Mouse (Mus musculus) Patski (cell line): ENCODE results near the gene Rarres2. TPM values are rescaled to one million over a fixed set of nuclear protein-coding genes. Genes with fewer than 3 reads are reported as not detected.
A peak's percentile ranks its signal among the peaks of the same experiment; 100 is the strongest.

Experiments used
- ATAC-seq: fragments of 100-300 bp; one replicate; pipeline ENCODE4 v1.8.0; 2021
- CTCF ChIA-PET: fragments of 350-600 bp; sonication (Branson Sonifier 250); formaldehyde crosslinking; loops from one replicate; lab custom pipeline; 2022; ENCODE audit warnings: inconsistent platforms; lab: Charles Lee
- POLR2A ChIA-PET: fragments of 350-600 bp; sonication (Branson Sonifier 250); formaldehyde crosslinking; loops from one replicate; lab custom pipeline; 2022; ENCODE audit warnings: antibody characterized with exemption, inconsistent platforms; lab: Charles Lee
- DNase-seq: peaks from one replicate; pipeline ENCODE4 v3.0.0-alpha.2; 2011; ENCODE audit warnings: low read depth, low spot score
- H3K27me3 ChIP-seq: fragments of 371-371 bp; one replicate; pipeline ENCODE4 v1.5.1; 2021
- CTCF ChIP-seq: fragments of 100-300 bp; IDR thresholded peaks from one replicate; pipeline ENCODE4 v1.5.1; 2021
- in situ Hi-C: fragments of 300-500 bp; cut with MboI; formaldehyde crosslinking; loops from 3 replicates; pipeline ENCODE4 v1.11.1; 2018; ENCODE audit warnings: low pct_unique_long_range_greater_than_20kb, mixed read lengths
- polyA plus RNA-seq: library from polyadenylated mRNA; unstranded; gene quantifications from one replicate; pipeline ENCODE4 v1.2.3, GENCODE M21; 2021

Rarres2 gene
- polyA plus RNA-seq, 1 experiment from 2014 or later, result 0.22 TPM

GRCm38 (mm10) chr6:48546271-48546670 lies 26.3 kb downstream of the Rarres2 start:
- no peak for DNase-seq

DNA sequence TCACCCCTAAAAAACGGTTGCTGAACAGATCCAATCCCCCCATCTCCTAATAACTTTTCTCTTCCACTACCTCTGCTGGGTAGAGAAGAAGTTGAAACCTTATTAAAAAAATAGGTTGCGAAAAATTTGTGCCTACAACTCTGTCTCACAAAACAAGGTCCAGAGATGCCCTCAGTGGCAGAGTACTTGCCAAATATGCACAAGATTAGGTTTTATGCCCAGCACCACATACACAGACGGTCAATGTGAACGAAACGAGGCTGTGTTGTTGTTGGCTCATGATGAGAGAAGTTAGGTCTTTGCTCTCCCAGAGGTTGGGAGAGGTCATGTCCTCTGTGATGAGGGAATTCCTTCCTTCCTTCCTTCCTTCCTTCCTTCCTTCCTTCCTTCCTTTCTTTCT lies 27.3 kb downstream of the Rarres2 start:
- ATAC-seq, result no peak
- DNase-seq, result no peak
- POLR2A ChIA-PET, result interaction anchor here (0.7 kb wide), 1 partner anchor 34 kb away, joined by 11 read pairs; no protein-coding TSS in a partner anchor

More at GRCm38 (mm10) chr6:48546271-48546670, 26.3 kb downstream of the Rarres2 start:
- CTCF ChIA-PET, result interaction anchor here (1.1 to 3.2 kb wide), 2 partner anchors 36 to 100 kb away, joined by 3 to 13 read pairs; partner anchors contain the start of gene Gimap8
- no peak for ATAC-seq
- in situ Hi-C loops, result no loop called here
- POLR2A ChIA-PET, result no interaction called here
- no peak for TF ChIP-seq CTCF
- H3K27me3 ChIP-seq, result peaks cover under 1% of the 10 kb centered on the region

DNA sequence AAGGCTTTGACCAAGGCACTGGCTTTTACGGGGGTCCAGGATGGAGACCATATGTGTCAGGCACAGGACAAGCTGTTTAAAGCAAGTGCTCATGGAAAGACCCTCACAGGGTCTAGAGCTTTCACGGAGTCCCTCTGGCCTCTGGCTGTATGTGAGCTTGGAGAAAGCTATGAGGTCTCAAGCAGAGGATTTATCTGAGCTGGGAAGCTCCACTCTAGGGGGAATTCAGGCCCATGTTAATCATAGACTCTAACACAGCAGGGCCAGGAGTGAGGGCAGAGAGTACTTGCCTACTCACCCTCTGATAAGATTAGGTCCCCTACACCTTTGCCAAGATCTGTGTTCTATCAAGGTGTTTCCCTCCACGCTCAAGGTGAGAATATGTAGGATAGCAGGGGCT lies 30.0 kb downstream of the Rarres2 start:
- DNase-seq (no peak), ATAC-seq (no peak)
- H3K27me3 ChIP-seq, result no peaks in the 10 kb centered on the region
- CTCF ChIA-PET, result interaction anchor here (0.9 to 1.2 kb wide), 3 partner anchors 105 to 364 kb away, joined by 3 to 4 read pairs (median 3); partner anchors contain the start of gene Gimap8
- POLR2A ChIA-PET, result no interaction called here
- TF ChIP-seq CTCF, result no peak
- in situ Hi-C loops, result no loop called here

More for the DNA sequence above, 27.3 kb downstream of the Rarres2 start:
- no peaks in the 10 kb centered on the region for H3K27me3 ChIP-seq
- in situ Hi-C loops, result no loop called here
- CTCF ChIA-PET, result interaction anchor here (0.9 to 3.2 kb wide), 2 partner anchors 92 to 101 kb away, joined by 3 to 13 read pairs; partner anchors contain the start of gene Gimap8
- no peak for TF ChIP-seq CTCF

DNA sequence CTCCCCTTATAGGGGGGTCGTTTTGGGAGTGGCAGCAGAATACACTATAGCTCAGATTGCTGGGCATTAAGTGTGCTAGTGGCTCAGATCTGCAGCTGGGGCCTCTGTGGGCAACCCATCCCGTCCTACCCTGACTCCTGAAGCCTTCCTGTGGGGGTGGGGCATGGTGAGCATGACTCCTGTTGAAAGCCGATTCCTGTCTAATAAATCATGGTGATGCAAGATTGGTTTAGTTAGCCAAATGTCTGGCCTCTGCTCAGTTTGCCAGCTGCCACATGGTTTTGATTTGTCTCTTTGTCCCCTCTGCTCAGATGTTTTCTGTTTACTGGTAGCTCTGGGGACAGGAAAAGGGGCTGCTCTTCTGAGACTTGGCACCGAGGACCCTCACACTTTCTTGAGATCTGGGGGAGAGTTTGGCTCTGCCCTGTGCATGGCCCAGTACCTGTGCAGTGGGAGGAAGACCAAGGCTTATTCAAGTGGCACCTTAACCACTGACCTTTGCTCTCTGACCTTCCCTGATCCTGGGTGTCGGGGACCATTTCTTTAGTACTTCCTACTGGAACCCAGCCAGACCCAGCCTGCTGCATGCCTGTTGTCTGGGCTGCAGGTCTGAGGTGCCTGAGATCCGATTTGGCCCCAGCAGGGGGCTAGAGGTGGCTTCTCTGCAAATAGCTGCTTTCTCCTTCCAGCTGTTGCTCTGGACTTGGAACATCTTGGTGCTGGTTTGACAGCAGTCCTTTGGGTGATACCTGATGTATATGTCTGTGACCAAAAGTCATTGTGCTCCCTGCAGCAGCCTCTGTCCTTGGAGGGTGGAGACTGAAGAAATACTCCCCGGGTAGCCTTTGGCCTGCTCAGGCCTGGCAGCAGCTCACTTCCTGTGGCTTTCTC lies 30.8 kb downstream of the Rarres2 start:
- no peak for TF ChIP-seq CTCF
- no peak for ATAC-seq
- CTCF ChIA-PET, result interaction anchor here (0.9 to 2.6 kb wide), 3 partner anchors 105 to 316 kb away, joined by 3 to 9 read pairs (median 4); partner anchors contain the start of gene Gimap8
- DNase-seq, result no peak
- POLR2A ChIA-PET, result no interaction called here
- no peaks in the 10 kb centered on the region for H3K27me3 ChIP-seq
- in situ Hi-C loops, result no loop called here

DNA sequence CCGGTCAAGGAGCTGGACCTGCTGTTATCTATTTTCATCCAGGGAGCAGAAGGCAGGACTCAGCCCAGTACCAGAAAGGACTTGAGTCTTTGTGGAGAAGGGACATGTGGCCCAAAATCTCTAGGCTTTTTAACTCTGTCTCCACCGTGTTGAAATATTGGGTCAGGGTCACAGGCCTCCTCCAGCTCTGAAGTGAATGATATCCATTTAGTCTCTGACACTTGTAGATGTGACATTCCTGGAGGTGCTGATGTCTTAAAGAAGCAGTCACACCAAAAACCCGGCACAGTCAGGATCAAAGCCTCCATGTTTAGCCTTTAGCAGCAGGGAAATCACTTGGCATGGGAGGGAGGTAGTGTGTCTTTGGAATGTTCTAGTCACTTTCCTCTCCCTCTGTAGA lies 31.9 kb downstream of the Rarres2 start:
- H3K27me3 ChIP-seq, result no peaks in the 10 kb centered on the region
- no peak for TF ChIP-seq CTCF
- ATAC-seq, result no peak
- POLR2A ChIA-PET, result no interaction called here
- in situ Hi-C loops, result no loop called here
- CTCF ChIA-PET, result interaction anchor here (1.2 to 2.6 kb wide), 4 partner anchors 11 to 106 kb away, joined by 3 to 9 read pairs (median 4); partner anchors contain the start of gene Gimap8
- DNase-seq, result no peak

- ChIA-PET POLR2A (no interaction called here), CTCF (interaction anchor here (0.5 to 2.6 kb wide), 8 partner anchors 8 to 418 kb away, joined by 3 to 9 read pairs (median 4); partner anchors contain the start of gene Gimap8)
- DNase-seq, result no peak
- in situ Hi-C loops, result loop anchor here (5.0 kb wide), 2 partner anchors 87 to 363 kb away; partner anchors contain the start of gene AI854703
- ATAC-seq, result no peak
- no peaks in the 10 kb centered on the region for H3K27me3 ChIP-seq
- no peak for TF ChIP-seq CTCF
These were observed 32.7 kb downstream of the Rarres2 start for GRCm38 (mm10) chr6:48539860-48540259.

DNA sequence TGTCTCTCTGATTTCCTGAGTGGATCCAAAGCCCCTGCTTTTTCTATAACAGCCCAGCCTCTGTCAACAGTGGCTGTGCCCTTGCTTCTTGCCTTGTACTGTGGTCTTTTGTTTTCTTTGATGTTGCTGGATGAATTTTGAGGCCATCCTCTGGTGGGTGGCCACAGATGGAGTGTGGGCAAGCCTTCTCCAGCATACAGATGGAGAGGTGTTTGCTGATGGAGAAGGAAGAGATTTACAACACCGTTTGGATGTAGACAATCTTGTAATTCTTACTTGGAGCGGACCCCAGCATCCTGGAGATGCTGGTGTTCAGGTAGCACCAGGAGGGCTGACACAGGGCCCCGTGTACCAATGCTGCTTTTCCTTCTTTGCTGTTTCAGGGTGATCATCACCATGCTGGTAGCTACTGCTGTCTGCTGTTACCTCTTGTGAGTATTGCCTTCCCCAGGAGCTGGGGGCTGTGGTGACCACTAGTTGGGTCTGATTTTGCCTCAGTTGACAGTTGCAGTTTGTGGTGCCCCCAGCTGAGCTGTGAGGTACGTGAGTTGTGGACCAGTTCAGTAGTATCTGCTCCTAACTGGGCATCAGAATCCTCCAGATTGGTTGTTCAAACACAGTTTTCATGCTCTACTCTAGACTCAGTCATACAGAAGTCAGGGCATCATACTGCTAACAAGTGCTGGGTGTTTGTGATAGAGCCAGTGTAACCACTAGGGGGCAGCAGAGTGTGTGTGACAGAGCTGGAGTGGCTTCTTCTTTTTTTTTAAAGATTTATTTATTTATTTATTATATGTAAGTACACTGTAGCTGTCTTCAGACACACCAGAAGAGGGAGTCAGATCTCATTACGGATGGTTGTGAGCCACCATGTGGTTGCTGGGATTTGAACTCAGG lies 33.5 kb downstream of the Rarres2 start:
- in situ Hi-C loops, result loop anchor here (5.0 kb wide), 2 partner anchors 88 to 362 kb away; partner anchors contain the start of gene AI854703
- TF ChIP-seq CTCF, result no peak
- no peaks in the 10 kb centered on the region for H3K27me3 ChIP-seq
- DNase-seq (no peak), ATAC-seq (no peak)
- CTCF ChIA-PET, result interaction anchor here (0.5 to 2.6 kb wide), 11 partner anchors 9 to 670 kb away, joined by 3 to 9 read pairs (median 3); partner anchors contain the start of gene Gimap8
- POLR2A ChIA-PET, result no interaction called here

- ATAC-seq (peak; percentile 72), DNase-seq (no peak)
- in situ Hi-C loops, result loop anchor here (5.0 kb wide), 2 partner anchors 90 to 360 kb away; partner anchors contain the start of gene AI854703
- POLR2A ChIA-PET, result no interaction called here
- CTCF ChIA-PET, result interaction anchor here (1.7 to 2.0 kb wide), 2 partner anchors 8 to 28 kb away, joined by 4 to 5 read pairs; no protein-coding TSS in a partner anchor
- no peak for TF ChIP-seq CTCF
- H3K27me3 ChIP-seq, result no peaks in the 10 kb centered on the region
These were observed 35.3 kb downstream of the Rarres2 start, which contains the start of gene Atp6v0e2 for GRCm38 (mm10) chr6:48537105-48537954. Atp6v0e2 (plus strand) TSS chr6:48537615.

DNA sequence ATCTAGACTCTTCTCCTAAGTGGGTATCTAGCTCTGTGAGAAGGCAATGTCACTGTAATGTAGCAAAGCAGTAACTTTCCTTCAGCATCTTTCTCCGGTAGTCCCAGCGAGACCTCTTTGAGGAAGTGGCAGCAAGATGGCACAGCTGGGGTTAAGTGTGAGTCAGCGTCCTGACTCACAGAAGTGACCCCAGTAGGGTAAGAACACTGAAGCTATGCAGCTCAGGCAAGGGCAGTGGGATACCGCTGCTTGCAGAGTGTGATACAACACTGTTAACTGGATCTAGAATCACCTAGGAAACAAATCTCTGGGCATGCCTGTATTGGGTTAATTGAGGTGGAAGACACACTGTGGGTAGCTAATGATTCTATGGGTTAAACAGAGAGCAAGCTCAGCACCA lies 36.5 kb downstream of the Rarres2 start:
- ATAC-seq (no peak), DNase-seq (no peak)
- in situ Hi-C loops, result loop anchor here (5.0 kb wide), 2 partner anchors 91 to 359 kb away; partner anchors contain the start of gene AI854703
- ChIA-PET CTCF (no interaction called here), POLR2A (no interaction called here)
- no peaks in the 10 kb centered on the region for H3K27me3 ChIP-seq
- TF ChIP-seq CTCF, result no peak
